Mouse (Mus musculus): ENCODE data around the gene Olfr283.
A peak's percentile ranks its signal among the peaks of the same experiment; 100 is the strongest.
"Not testable (repeated sequence)": the region's sequence is repeated elsewhere in the genome, so short reads cannot be mapped to it uniquely, and the experiment has no call there.

Gene Olfr283

DNA sequence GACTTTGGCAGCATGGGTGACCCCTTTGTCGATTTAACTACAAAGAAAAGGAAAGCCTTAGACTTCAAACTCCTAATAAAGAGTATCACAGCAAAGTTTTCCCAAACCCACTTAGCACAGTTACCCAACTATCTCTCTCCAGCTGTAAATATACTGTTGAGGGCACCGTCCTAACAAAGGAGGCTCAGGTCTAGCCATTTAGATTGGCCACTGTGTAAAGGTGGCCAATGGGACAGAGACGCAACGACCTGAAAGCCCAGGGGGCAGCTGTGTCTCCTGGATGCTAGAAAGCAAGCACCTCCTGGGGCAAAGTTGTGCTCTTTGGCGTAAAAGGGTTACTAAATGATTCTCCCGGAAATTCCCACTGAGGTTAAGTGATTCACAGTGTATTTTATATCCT lies at the start of gene Olfr283:
TSS of gene Olfr283 (minus strand) at position 101 of the 400 bp plus-strand sequence.
- DNase-seq (ENCODE audit: low spot score in 2 of 2), result no peak

DNA sequence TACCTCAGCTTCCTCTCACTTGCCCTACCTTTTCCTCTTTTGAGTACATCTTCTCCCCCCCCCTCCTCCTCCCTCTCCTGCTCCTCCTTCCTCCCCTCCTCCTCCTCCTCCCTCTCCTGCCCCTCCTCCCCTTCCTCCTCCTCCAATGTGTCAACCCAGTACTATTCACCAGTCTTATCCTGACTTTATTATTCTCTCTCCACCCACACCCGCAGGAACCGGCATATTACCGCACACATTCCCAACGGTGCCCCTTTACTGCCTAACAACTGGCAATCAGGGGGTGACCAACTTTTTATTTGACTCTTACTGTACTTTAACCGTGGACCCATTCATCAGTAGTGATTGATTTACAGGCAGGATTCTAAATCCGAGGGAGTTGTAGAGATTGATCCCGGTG lies 44.4 kb upstream of the Olfr283 start:
- DNase-seq (ENCODE audit: low spot score in 2 of 2), result no peak

DNA sequence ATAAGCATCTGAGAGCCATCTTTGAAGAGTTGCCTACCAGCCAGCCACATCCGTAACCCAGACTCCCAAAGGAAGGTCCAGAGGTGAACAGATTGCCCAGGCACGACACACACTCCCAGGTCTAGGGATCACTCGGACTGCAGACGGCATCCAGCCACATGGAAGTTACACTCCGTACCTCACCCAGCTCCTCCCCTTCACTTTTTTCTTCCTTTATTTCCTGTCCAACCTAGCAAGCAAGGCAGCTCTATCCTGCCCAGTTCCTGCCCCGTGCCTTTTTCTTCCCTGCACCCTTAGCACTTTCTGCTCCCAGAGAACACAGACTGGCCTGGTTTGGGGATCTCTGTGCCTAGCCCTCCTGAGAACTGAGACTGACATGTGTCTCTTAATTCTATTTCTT lies 44.0 kb upstream of the Olfr283 start:
- DNase-seq (ENCODE audit: low spot score in 2 of 2), result no peak

DNA sequence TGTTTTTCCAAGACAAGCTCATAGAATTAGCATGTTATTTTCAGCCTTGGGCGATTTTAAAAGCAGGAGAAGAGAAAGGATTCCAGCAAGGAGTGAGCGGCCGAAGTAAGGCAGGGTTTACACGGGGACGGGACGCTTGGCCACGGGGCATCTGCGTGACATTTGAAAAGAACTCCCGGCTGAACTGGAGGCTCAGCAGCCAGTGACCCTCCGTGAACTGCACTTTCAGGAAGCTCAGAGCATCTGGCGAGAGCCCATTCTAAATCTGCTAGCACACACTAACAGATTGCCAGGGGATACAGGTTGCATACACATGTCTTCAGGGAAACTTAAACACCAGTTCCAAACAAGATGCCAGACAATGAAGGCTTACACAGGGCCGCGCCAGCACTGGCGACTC lies 43.6 kb upstream of the Olfr283 start:
- no peak for DNase-seq (ENCODE audit: low spot score in 2 of 2)

DNA sequence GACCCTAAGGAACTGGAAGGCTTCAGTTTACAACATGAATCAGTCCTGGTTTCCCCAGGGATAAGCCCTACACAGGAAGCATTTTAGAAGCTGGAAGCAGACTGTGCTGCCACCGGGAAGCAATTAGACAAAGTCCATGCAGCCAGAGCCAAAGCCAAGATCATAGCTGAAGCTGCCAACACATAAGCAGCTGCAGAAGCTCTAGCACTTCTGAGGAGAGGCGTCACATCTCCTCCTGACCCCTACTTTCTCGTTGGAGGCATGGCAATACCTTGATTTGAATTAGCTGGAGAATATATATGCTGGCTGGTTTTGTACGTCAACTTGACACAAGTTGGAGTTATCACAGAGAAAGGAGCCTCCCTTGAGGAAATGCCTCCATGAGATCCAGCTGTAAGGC lies 40.2 kb upstream of the Olfr283 start:
- no peak for DNase-seq (ENCODE audit: low spot score in 2 of 2)

DNA sequence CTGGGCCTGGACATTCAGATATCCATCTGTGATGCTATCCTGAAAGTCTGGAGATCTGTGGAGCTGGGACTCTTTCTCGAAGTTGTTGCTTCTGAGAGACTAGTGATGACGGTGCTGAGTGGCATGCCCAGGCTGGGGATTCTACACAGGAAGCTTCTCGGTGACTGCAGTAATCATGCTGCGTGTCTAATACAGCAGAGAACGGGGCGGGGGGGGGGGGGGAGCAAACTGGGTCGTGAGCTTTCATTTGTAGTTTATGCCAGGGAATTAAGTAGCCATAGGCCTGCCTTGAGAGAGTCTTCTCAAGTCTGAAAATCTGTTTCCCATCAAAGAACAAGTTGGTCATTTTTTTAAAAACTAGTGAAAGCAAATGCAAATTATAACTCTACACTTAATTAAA lies 37.4 kb upstream of the Olfr283 start:
- no peak for DNase-seq (ENCODE audit: low spot score in 2 of 2)

DNA sequence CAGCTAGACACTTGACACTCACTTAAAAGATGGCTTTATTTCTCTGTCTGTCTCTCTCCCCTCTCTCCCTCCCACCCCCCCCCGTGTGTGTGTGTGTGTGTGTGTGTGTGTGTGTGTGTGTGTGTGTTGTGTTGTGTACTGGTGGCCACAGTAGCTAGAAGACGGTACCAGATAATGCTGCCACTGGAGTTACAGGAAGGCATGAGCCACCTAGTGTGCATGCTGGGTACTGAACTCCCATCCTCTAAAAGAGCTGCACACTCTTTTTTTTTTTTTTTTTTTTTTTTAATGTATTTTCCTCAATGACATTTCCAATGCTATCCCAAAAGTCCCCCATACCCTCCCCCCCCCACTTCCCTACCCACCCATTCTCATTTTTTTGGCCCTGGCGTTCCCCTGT lies 36.5 kb upstream of the Olfr283 start:
- DNase-seq (ENCODE audit: low spot score in 2 of 2), result not testable (repeated sequence)

DNA sequence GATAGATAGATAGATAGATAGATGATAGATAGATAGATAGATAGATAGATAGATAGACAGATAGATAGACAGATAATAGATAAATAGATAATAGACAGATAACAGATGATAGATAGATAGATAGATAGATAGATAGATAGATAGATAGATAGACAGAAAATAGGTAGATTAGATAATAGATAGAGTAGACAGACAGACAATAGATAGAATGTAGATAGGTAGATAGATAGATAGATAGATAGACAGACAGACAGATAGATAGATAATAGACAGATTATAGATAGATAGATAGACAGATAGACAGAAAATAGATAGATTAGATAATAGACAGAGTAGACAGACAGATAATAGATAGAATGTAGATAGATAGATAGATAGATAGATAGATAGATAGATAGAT lies 36.1 kb upstream of the Olfr283 start:
- DNase-seq (ENCODE audit: low spot score in 2 of 2), result not testable (repeated sequence)

DNA sequence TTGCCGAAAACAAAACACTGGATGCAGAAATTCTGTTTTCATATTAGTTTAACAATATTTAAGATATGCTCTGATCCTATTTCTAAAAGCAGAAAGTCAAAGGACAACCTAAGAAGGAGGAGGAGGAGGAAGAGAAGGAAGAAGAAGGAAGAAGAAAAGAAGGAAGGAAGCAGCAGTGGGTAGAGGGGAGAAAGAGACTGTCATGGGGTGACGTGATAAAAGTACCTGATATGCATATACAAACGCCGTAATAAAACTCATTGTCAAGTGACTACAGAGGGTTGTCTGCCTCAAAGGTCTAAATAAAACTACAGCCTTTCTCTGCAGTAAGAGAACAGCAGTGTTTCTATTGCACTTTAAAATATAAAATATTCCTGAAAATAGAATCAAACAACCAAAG lies 35.2 kb upstream of the Olfr283 start:
- DNase-seq (ENCODE audit: low spot score in 2 of 2), result no peak

DNA sequence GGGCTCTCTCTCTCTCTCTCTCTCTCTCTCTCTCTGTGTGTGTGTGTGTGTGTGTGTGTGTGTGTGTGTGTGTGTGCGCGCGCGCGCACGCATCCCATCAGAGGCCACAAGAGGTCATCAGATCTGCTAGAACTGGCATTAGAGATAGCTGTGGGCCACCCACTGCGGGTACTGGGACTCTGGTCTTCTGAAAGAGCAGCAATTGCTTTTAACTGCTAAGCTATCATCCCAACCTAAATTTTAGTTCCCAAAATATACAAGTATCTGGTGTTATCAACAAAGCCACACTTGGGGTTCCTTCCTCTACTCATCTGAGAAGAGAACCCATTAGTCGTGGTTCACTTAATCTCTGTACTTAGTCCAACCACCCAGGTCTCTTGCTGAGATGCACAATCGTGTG lies 29.5 kb upstream of the Olfr283 start:
- no peak for DNase-seq (ENCODE audit: low spot score in 2 of 2)

DNA sequence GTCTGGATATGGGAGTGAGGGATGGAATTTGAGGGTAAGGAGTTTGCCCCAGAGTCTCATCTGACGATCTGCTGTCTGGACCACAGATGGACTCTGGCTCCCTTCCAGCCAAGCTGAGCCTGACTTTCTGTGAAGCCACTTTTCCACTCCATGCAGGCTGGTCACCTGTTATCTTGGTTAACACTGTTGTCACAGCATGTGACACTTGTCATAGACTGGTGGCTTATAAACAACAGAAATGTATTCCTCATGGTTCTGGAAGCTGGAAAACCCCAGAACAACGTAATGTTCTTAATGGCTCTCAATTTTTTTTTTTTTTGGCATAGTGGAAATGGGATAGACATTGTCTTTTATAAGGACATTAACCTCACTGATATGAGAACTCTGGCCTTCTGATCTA lies 28.9 kb upstream of the Olfr283 start:
- no peak for DNase-seq (ENCODE audit: low spot score in 2 of 2)

DNA sequence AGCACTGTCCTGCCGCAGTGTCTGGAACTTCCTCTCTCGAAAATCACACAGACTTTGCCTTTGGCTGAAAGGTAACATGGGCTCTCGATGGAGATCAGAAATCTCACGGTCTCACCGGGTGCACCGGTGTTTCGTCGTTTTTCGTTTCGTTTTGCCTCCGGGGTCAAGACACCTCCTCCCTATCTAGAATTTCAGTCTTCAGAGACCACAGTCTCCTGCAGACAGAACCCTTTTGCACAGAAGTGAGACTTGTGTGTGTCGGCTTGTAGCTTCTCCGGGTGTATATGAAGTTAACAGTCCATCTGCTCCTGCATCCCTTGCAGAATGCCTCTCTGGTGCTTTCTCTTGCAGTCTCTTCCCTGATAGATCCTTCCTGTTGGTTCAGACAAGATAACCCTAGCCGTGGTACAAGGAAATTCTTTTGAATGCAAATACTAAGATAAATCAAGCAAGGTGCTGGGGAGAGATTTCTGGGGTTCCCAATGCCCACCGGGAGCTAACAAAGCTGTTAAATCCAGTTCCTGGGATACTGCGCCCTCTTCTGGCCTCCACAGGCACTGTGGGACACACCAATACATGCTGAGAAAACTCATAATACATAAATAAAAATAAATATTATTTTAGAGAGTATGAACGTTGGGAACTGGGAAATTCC lies 27.8 kb upstream of the Olfr283 start:
- peak in 1 of 2 experiments; percentile 25 for DNase-seq (ENCODE audit: low spot score in 2 of 2)

DNA sequence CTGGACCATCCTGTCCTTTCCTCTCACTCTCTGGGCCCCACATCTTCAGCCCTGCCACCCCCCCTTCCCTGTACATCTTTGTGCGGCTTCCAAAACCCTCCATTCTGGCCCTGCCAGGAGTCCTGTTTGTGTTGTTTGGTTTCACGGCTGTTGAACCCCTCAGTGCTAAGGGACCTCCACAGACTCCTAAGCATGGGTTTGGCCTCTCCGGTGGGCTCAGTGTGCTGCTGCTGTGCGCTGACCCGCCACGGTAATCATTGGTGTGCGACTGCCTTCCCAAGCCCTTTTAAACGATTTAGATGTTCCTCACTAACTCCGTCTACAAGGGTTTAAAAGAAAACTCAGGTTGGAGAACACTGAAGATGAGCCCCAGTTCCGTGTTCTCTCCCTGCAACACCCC lies 21.6 kb upstream of the Olfr283 start:
- no peak for DNase-seq (ENCODE audit: low spot score in 2 of 2)

DNA sequence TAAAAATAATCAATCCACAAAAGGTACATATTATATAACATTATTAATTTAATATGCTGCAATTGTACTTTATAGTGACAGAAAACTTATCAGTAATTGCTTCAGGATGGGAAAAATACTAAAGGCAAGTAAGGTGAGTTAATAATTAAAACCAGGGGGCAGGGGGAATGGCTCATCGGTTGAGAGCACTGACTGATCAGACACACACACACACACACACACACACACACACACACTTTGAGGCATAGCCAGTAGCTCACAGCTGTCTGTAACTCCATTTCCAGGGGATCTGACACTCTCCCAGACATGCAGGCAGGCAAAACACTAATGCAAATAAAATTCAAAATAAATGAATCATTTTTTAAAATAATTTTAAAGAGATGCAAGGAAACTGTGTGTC lies 16.4 kb upstream of the Olfr283 start:
- no peak for DNase-seq (ENCODE audit: low spot score in 2 of 2)

DNA sequence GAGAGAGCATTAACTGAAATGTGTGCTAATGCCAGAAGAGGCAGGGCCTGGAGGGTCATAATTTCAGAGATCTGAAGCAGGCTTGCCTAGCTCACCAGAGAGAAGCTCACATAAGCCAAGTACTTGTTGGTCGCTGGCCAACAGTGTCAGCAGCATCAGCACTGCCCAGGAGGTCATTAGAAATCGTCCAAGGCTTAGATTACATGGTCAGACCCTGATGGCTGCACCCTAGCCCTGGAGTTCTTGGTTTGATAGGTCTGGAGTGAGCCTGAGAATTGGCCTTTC lies 11.1 kb upstream of the Olfr283 start:
- DNase-seq (ENCODE audit: low spot score in 2 of 2), result no peak

DNA sequence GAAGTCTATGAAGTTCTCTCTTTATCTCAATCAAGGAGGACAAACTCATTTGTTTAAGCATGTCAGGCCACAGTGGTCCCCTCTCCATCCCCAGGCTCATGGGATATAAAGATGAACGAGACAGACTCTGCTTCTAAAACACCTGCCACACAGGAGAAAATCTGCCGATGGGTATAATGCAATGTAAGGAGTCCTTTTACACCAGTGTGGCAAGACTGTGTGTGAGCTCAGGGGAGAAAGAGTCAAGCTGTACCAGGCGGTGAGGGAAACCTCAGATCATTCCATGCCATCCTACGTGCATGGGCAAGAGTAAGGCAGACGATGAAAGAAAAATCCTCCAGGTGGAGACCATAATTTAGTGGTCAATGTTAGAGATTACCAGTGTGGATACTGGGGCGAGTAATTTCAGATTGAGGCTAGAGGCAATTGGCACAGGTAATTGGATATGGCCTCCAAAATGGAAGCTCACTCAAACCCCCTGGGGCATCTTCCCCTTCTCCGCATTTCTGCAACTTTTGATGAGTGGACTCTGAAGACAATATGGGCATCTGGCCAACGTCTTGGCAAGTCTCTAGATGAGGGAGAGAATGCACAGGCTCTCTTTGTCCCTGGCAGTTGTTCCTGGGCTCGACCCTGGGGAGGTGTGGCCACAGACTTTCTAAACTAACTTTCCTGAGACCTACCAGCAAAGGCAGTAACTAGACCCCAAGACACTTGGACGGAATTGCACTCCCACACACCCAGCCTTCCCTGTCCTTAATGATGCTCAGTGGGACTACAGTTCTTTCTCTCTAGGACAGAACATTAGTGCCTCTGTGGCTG lies 10.5 kb upstream of the Olfr283 start:
- DNase-seq (ENCODE audit: low spot score in 2 of 2), result no peak

DNA sequence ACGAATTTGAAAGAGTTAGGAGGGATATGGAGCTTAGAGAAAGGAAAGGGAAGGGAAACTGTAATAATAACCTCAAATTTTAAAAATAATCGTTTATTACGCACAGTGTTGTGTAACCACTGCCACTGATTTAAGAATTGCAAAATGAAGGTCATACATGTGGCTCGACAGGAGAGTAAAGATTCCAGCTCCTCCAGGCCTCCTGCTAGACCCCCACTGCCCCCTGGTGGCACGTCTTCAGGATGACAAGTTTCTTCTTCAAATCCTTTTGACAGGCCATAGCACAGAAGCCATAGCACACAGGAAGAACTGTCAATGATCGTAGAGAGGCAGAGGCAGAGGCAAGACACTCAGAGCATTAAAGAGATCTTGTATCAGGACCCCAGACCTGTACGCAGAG lies 9.1 kb upstream of the Olfr283 start:
- DNase-seq (ENCODE audit: low spot score in 2 of 2), result peak; percentile 25 to 66

DNA sequence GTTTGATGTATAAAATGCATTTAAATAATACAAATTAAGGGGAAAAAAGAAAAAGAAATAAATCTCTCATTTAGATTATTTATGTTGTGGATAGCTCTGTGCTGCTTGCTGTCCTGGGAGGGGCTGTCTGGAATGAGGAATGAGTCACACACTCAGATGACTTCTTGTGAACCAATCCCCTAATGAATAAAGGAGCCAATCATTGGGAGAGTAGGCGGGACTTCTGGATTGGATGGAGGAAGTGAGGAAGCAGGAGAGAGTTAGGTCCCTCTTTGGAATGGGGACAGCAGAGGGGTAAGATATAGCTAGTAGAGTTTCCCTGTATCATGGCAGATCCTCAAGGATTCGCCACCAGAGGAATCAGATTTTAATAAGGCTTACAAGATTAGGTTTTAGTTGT lies 6.9 kb upstream of the Olfr283 start:
- no peak for DNase-seq (ENCODE audit: low spot score in 2 of 2)

DNA sequence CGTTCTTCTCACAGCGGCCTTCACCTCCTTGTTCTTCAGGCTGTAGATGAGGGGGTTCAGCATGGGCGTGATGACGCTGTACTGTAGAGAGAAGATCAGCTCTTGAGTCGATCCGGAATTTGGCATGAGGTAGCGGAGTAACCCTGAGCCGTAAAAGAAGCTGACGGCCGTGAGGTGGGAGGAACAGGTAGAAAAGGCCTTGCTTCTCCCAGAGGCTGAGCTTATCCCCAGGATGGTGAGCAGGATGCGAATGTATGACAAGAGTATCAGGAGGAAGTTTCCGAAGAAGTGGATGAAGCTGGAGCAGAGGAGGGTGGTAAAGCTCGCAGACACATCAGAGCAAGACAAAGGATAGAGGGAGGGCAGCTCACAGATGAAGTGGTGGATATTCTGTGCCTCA lies 2.5 kb downstream of the Olfr283 start:
- no peak for DNase-seq (ENCODE audit: low spot score in 2 of 2)

DNA sequence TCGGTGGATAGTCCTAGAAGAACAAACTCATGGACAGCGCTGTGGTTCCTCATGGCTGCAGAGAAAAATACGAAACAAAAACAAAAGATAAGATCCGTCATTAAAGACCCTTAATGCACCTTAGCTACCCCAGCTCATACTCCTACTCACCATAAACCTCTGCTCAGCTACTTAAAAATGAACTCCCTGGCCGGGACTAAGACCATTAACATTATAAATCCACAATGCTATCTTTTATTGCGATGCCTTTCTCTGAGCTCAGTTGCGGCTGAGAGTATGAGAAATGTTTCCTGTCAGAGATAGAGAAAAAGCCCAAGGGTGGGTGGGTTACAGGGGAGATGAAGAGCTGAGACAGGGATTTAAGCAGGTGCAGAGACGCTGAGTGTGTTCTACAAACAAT lies 39.9 kb downstream of the Olfr283 start, which contains the start of gene Olfr284:
TSS of gene Olfr284 (minus strand) at position 101 of the 400 bp plus-strand sequence.
- no peak for DNase-seq (ENCODE audit: low spot score in 2 of 2)
